Mouse (Mus musculus) midbrain, embryonic 14.5 days (tissue): ENCODE measurements around the gene Trim37. TPM values are rescaled to one million over a fixed set of nuclear protein-coding genes. Genes with fewer than 3 reads are reported as not detected.

ENCODE experiments used
- ATAC-seq: fragments of 200-750 bp; cut with Nextera tagmentation; 2 replicates; pipeline ENCODE4 v1.8.0; 2017; ENCODE audit warnings: moderate number of reproducible peaks, moderate library complexity; ENCODE audit not compliant: low FRiP score, low TSS enrichment
- DNase-seq: peaks from one replicate; pipeline ENCODE4 v3.0.0-alpha.2; 2015
- H3K27ac ChIP-seq: fragments of 300-500 bp; sonication (generic); replicated peaks from 2 replicates; pipeline ENCODE4 v1.5.1; 2014; ENCODE audit warnings: mild to moderate bottlenecking, low read depth, low read length, moderate library complexity
- H3K27me3 ChIP-seq: fragments of 300-500 bp; sonication (generic); 2 replicates; pipeline ENCODE4 v1.6.1; 2014; ENCODE audit warnings: low read length, control low read depth, mixed read lengths; ENCODE audit not compliant: control insufficient read depth, insufficient read depth
- H3K36me3 ChIP-seq: fragments of 300-500 bp; sonication (generic); 2 replicates; pipeline ENCODE4 v1.6.1; 2014; ENCODE audit warnings: low read length, control low read depth; ENCODE audit not compliant: control insufficient read depth, insufficient read depth
- H3K4me1 ChIP-seq: fragments of 300-500 bp; sonication (generic); 2 replicates; pipeline ENCODE4 v1.6.1; 2014; ENCODE audit warnings: mild to moderate bottlenecking, antibody characterized with exemption, low read length, control low read depth; ENCODE audit not compliant: control insufficient read depth, insufficient read depth
- H3K4me2 ChIP-seq: fragments of 300-500 bp; sonication (generic); 2 replicates; pipeline ENCODE4 v1.6.1; 2014; ENCODE audit warnings: mild to moderate bottlenecking, low read length, moderate library complexity
- H3K4me3 ChIP-seq: fragments of 300-500 bp; sonication (generic); replicated peaks from 2 replicates; pipeline ENCODE4 v1.5.1; 2014; ENCODE audit warnings: low read depth, low read length
- H3K9ac ChIP-seq: fragments of 300-500 bp; sonication (generic); replicated peaks from 2 replicates; pipeline ENCODE4 v1.6.1; 2014; ENCODE audit warnings: mild to moderate bottlenecking, low read length, moderate library complexity
- H3K9me3 ChIP-seq: fragments of 300-500 bp; sonication (generic); 2 replicates; pipeline ENCODE4 v1.6.1; 2016; ENCODE audit warnings: low read length, control low read depth, mixed read lengths; ENCODE audit not compliant: control insufficient read depth
- WGBS: fragments of 180-500 bp; shearing (Covaris S2); extraction: QIAGEN DNeasy Blood & Tissue Kit; methylation state at CpG from one replicate; pipeline ENCODE4 v1.1.7; 2014; 5-methylcytosine and 5-hydroxymethylcytosine counted together
- polyA plus RNA-seq: library from polyadenylated mRNA; unstranded; fragments of >200 nt; fragmentation: Nextera tagmentation; extraction: Ambion mirVana; gene quantifications from 2 replicates; pipeline ENCODE4 v1.2.1, GENCODE M21; 2014

Gene Trim37
- polyA plus RNA-seq, 1 experiment from 2014 or later, result 108 TPM

GRCm38 (mm10) chr11:87109519-87110171 is 17.2 kb upstream of the Trim37 start:
- peak overlapping the region; percentile 86 for H3K27ac ChIP-seq
- WGBS, result under 1% methylated on average over 42 of the region's 42 CpGs
- no peaks in the 10 kb centered on the region for H3K9me3 ChIP-seq
- H3K4me3 ChIP-seq, result peak overlapping the region; percentile 92
- H3K4me2 ChIP-seq, result peak overlapping the region; percentile 72
- peaks cover 24% of the 10 kb centered on the region for H3K36me3 ChIP-seq
- peaks cover 16% of the 10 kb centered on the region for H3K4me1 ChIP-seq
- DNase-seq (peak; percentile 49), ATAC-seq (no peak)
- H3K9ac ChIP-seq, result peak overlapping the region; percentile 91
- H3K27me3 ChIP-seq, result no peaks in the 10 kb centered on the region

DNA sequence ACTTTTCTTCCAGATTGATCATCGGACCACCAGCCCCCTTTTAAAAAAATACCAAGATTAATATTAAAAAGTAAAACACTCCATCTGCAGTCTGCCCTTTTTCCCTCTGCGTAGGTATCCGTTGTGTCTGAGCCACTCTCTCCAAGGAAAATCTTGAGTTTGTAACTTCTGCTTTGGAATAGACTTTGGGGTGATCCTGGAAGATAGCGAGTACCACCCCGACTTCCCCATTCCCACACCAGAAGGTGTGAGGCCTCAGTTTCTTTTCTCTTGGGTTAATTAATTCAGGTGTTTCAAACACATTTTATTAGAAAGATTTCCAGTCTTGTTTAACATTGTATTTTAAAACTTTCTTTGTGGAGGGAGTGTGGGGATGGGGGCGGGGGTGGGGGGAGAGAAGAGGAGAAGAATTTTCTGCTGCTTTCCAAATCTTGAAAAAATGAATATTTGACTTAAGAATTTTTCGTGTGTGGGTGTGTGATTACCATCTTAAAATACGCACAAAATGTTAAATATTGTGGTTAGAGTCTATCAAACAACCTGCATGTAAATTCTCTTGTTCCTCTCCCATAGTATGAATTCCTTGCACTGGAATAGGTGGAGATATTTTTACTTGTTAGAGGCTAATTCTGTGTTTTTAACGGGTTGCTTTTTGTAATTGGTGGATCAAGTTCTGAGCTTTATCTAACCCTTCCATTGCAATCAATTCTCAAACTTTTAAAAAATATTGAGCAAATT is 16.5 kb upstream of the Trim37 start:
- peaks cover 16% of the 10 kb centered on the region for H3K4me1 ChIP-seq
- no peak for ATAC-seq
- peak overlapping the region; percentile 86 for H3K27ac ChIP-seq
- no peaks in the 10 kb centered on the region for H3K27me3 ChIP-seq
- peak overlapping the region; percentile 92 for H3K4me3 ChIP-seq
- DNase-seq, result no peak
- H3K36me3 ChIP-seq, result peaks cover 24% of the 10 kb centered on the region
- 5% methylated on average over 9 of the region's 9 CpGs for WGBS
- H3K9me3 ChIP-seq, result no peaks in the 10 kb centered on the region
- peak overlapping the region; percentile 91 for H3K9ac ChIP-seq
- H3K4me2 ChIP-seq, result peak overlapping the region; percentile 72

DNA sequence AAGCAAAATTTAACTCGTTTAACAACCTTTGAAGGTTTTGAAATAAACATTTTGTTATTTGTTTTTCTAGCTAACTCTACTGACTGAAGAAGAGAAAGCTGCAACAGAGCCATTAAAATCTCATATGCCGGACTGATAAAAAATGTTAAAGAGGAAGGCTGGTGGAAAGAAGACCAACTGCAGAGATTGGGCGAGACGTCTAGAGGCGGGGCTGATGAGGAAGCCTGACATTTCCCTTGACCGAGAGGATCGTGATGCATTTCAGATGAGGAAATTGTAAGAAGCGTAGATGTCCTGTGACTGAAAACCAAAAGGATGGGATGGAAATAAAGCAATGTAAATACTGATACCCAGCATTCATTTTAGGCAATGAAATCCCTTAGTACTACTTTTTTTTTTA is 5.0 kb upstream of the Trim37 start:
- Histone ChIP-seq H3K4me1 (peaks cover 6% of the 10 kb centered on the region; the same call in 1 of the 2 replicates), H3K4me2 (no peak overlapping the region), H3K9ac (no peak overlapping the region), H3K27me3 (no peaks in the 10 kb centered on the region), H3K9me3 (no peaks in the 10 kb centered on the region), H3K27ac (no peak overlapping the region), H3K4me3 (no peak overlapping the region), H3K36me3 (peaks cover 63% of the 10 kb centered on the region)
- ATAC-seq (no peak), DNase-seq (no peak)
- 77% methylated on average over 8 of the region's 8 CpGs for WGBS

DNA sequence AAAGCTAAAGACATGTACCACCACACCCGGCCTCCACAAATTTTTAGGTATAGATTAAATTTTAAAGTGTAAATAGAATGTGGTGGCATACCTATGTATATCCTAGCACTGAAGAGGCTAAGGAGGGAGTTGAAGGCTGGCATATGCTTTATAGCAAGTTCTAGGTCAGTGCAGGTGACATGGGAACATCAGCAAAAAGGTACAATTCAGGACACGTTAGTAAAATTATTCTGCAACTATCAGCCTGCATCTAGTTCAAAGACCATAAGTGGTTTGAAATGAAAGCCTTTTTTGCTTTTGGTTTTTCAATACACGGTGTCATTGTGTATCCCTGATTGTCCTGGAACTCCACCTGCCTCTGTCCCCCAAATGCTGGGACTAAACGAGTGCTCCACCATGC is 1.3 kb upstream of the Trim37 start:
- H3K4me2 ChIP-seq, result peak overlapping the region; percentile 66
- H3K9ac ChIP-seq, result no peak overlapping the region; the same call in 1 of the 2 replicates
- 48% methylated on average over 4 of the region's 4 CpGs for WGBS
- no peak for ATAC-seq
- no peak for DNase-seq
- peak overlapping the region; percentile 93 for H3K27ac ChIP-seq
- H3K36me3 ChIP-seq, result peaks cover 40% of the 10 kb centered on the region
- H3K9me3 ChIP-seq, result no peaks in the 10 kb centered on the region
- H3K4me3 ChIP-seq, result peak overlapping the region; percentile 95
- H3K27me3 ChIP-seq, result no peaks in the 10 kb centered on the region
- H3K4me1 ChIP-seq, result peaks cover 22% of the 10 kb centered on the region

- peak overlapping the region; percentile 87 for H3K9ac ChIP-seq
These were observed 525 bp upstream of the Trim37 start for GRCm38 (mm10) chr11:87126281-87126823.

GRCm38 (mm10) chr11:87136233-87136632 is 9.4 kb downstream of the Trim37 start:
- no peak overlapping the region for H3K4me3 ChIP-seq
- H3K4me2 ChIP-seq, result no peak overlapping the region
- H3K36me3 ChIP-seq, result peaks cover 55% of the 10 kb centered on the region
- DNase-seq, result no peak
- no peaks in the 10 kb centered on the region for H3K27me3 ChIP-seq
- H3K9ac ChIP-seq, result no peak overlapping the region
- no peaks in the 10 kb centered on the region for H3K4me1 ChIP-seq
- 85% methylated on average over 4 of the region's 4 CpGs for WGBS
- no peaks in the 10 kb centered on the region for H3K9me3 ChIP-seq
- H3K27ac ChIP-seq, result no peak overlapping the region
- ATAC-seq, result no peak

More at GRCm38 (mm10) chr11:87126281-87126823, 525 bp upstream of the Trim37 start:
- H3K9me3 ChIP-seq, result no peaks in the 10 kb centered on the region
- H3K36me3 ChIP-seq, result peaks cover 37% of the 10 kb centered on the region
- ATAC-seq, result no peak
- H3K27ac ChIP-seq, result peak overlapping the region; percentile 93
- peaks cover 22% of the 10 kb centered on the region for H3K4me1 ChIP-seq
- peak overlapping the region; percentile 95 for H3K4me3 ChIP-seq
- WGBS, result 2% methylated on average over 12 of the region's 12 CpGs
- no peaks in the 10 kb centered on the region for H3K27me3 ChIP-seq
- peak overlapping the region; percentile 66 for H3K4me2 ChIP-seq
- DNase-seq, result peak; percentile 60

DNA sequence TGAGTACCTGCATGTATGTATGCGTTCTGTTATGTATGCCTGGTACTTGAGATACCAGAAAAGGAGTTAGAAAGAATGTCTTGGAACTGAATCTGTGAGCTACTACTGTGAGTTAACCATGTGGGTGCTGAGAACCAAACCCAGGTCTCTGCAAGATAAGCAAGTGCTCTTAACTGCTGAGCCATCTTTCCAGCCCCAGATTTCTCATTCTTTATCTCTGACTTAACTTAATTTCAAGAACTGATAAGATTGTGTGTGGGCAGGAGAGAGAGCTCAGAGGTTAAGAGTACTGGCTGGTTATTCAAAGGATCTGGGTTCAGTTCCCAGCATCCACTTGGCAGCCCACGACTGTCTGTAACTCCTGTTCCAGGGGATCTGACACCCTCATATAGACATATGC is 31.1 kb downstream of the Trim37 start:
- peaks cover 52% of the 10 kb centered on the region for H3K36me3 ChIP-seq
- no peak overlapping the region for H3K9ac ChIP-seq
- no peaks in the 10 kb centered on the region for H3K4me1 ChIP-seq
- no peak overlapping the region for H3K4me2 ChIP-seq
- ATAC-seq (no peak), DNase-seq (no peak)
- no peak overlapping the region for H3K27ac ChIP-seq
- no peaks in the 10 kb centered on the region for H3K9me3 ChIP-seq
- no peaks in the 10 kb centered on the region for H3K27me3 ChIP-seq
- no peak overlapping the region for H3K4me3 ChIP-seq
- WGBS, result 95% methylated on average over 2 of the region's 2 CpGs

- 92% methylated on average over 4 of the region's 4 CpGs for WGBS
- no peak for DNase-seq
- Histone ChIP-seq H3K27me3 (no peaks in the 10 kb centered on the region), H3K4me2 (no peak overlapping the region), H3K36me3 (peaks cover 61% of the 10 kb centered on the region), H3K4me3 (no peak overlapping the region), H3K4me1 (no peaks in the 10 kb centered on the region), H3K27ac (no peak overlapping the region), H3K9ac (no peak overlapping the region), H3K9me3 (no peaks in the 10 kb centered on the region)
- no peak for ATAC-seq
These were observed 35.8 kb downstream of the Trim37 start for GRCm38 (mm10) chr11:87162687-87163086.
